Mouse (Mus musculus) hindbrain, embryonic 11.5 days (tissue): ENCODE measurements around the gene Lin52. TPM values are rescaled to one million over a fixed set of nuclear protein-coding genes. Genes with fewer than 3 reads are reported as not detected.
A peak's percentile ranks its signal among the peaks of the same experiment; 100 is the strongest.

Experiments used
- ATAC-seq: fragments of 200-750 bp; cut with Nextera tagmentation; 2 replicates; pipeline ENCODE4 v1.8.0; 2017; ENCODE audit warnings: mild to moderate bottlenecking, moderate TSS enrichment, moderate library complexity; ENCODE audit not compliant: low FRiP score
- DNase-seq: peaks from one replicate; pipeline ENCODE4 v3.0.0-alpha.2; 2015; ENCODE audit warnings: low spot score
- H3K27ac ChIP-seq: fragments of 300-500 bp; sonication (generic); 2 replicates; pipeline ENCODE4 v1.5.1; 2014; ENCODE audit warnings: mild to moderate bottlenecking, low read depth, low read length
- H3K27me3 ChIP-seq: fragments of 300-500 bp; sonication (generic); 2 replicates; pipeline ENCODE4 v1.6.1; 2014; ENCODE audit warnings: mild to moderate bottlenecking, low read length, moderate library complexity, mixed read lengths; ENCODE audit not compliant: control insufficient read depth, insufficient read depth
- H3K36me3 ChIP-seq: fragments of 300-500 bp; sonication (generic); 2 replicates; pipeline ENCODE4 v1.6.1; 2014; ENCODE audit warnings: mild to moderate bottlenecking, low read length, moderate library complexity, mixed read lengths; ENCODE audit not compliant: control insufficient read depth, insufficient read depth
- H3K4me1 ChIP-seq: fragments of 300-500 bp; sonication (generic); replicated peaks from 2 replicates; pipeline ENCODE4 v1.6.1; 2014; ENCODE audit warnings: low read length, mixed read lengths; ENCODE audit not compliant: control insufficient read depth, insufficient read depth
- H3K4me2 ChIP-seq: fragments of 300-500 bp; sonication (generic); replicated peaks from 2 replicates; pipeline ENCODE4 v1.6.1; 2014; ENCODE audit warnings: mild to moderate bottlenecking, low read depth, low read length
- H3K4me3 ChIP-seq: fragments of 300-500 bp; sonication (generic); 2 replicates; pipeline ENCODE4 v1.5.1; 2014; ENCODE audit warnings: low read depth, low read length
- H3K9ac ChIP-seq: fragments of 300-500 bp; sonication (generic); 2 replicates; pipeline ENCODE4 v1.6.1; 2014; ENCODE audit warnings: low read depth, low read length
- H3K9me3 ChIP-seq: fragments of 300-500 bp; sonication (generic); 2 replicates; pipeline ENCODE4 v1.6.1; 2016; ENCODE audit warnings: low read length; ENCODE audit not compliant: control insufficient read depth
- WGBS: fragments of 180-500 bp; shearing (Covaris S2); extraction: QIAGEN DNeasy Blood & Tissue Kit; methylation state at CpG from one replicate; pipeline ENCODE4 v1.1.7; 2014; 5-methylcytosine and 5-hydroxymethylcytosine counted together
- polyA plus RNA-seq: library from polyadenylated mRNA; unstranded; fragments of >200 nt; fragmentation: Nextera tagmentation; extraction: Ambion mirVana; gene quantifications from 2 replicates; pipeline ENCODE4 v1.2.1, GENCODE M21; 2014

The Lin52 gene
- polyA plus RNA-seq, 1 experiment from 2014 or later = 32.8 TPM

DNA sequence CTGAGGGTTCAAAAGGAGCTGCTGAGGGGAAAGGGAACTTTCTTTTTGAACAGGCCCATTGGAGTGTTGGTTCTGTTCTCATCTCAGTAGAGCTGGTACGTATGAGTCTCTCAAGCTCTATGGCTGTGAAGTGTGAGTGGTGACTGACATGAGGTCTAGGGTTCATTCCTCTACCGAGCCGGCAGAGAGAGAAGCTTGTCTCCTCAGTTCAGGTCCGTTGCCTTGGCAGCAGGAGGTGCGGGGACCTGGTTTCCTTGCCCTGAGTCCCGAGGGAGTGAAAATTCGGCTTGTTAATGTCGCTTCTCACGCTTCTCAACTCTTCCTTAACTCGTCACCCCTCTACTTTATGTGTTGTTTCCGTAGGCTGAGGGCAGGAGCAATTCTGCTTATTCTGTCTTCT, 579 bp downstream of the Lin52 start:
- DNase-seq (no peak), ATAC-seq (no peak)
- no peaks in the 10 kb centered on the region; the same call in 1 of the 2 replicates for H3K4me1 ChIP-seq
- H3K36me3 ChIP-seq = no peaks in the 10 kb centered on the region
- H3K9ac ChIP-seq = peak overlapping the region; percentile 35
- no peak overlapping the region for H3K27ac ChIP-seq
- H3K4me2 ChIP-seq = peak overlapping the region; percentile 75
- no peaks in the 10 kb centered on the region for H3K27me3 ChIP-seq
- peak overlapping the region; percentile 47 for H3K4me3 ChIP-seq
- H3K9me3 ChIP-seq = no peaks in the 10 kb centered on the region
- WGBS = 3% methylated on average over 11 of the region's 11 CpGs

DNA sequence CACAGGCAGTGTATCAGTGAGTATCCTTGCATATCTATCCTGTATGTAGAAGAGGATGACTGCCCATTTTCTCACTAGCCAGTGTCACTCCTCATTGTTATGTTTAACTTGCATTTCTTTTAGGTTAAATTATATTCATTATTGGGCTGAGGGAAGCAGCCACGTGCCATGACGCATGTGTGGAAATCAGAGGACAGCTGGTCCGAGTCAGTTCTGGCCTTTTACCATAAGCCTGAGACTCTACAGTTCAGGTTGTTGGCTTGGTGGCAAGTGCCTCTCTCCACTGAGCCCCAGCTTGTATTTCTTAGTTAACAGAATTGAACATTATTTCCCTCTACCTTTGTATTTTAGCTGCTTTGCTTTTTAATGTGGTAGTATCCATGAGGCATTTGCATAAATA, 5.7 kb downstream of the Lin52 start:
- H3K9me3 ChIP-seq = no peaks in the 10 kb centered on the region
- peaks cover 5% of the 10 kb centered on the region; the same call in 1 of the 2 replicates for H3K36me3 ChIP-seq
- no peak overlapping the region for H3K9ac ChIP-seq
- ATAC-seq (no peak), DNase-seq (no peak)
- no peaks in the 10 kb centered on the region for H3K27me3 ChIP-seq
- 94% methylated on average over 3 of the region's 3 CpGs for WGBS
- no peaks in the 10 kb centered on the region; the same call in 1 of the 2 replicates for H3K4me1 ChIP-seq
- H3K4me2 ChIP-seq = no peak overlapping the region
- no peak overlapping the region for H3K27ac ChIP-seq
- no peak overlapping the region for H3K4me3 ChIP-seq

DNA sequence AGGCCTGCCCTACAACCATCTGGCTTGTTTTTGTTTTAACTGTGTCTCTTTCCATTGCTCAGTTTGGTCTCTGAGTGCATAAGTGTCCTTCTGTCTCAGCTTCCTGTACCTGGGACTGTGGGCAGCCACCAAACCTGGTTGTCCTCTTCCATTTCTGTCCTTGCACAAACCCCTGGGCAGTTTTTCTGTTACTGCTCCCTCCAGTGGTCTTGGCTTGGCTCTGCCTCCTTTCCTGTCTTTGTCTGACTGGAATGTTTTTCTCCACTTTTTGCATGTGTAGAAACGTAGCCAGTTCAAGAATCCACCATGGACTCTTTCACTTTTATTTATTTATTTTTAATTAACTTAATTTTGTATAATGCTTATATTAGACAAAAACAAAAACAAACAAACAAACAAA, 8.6 kb downstream of the Lin52 start:
- Histone ChIP-seq H3K36me3 (peaks cover 5% of the 10 kb centered on the region; the same call in 1 of the 2 replicates), H3K27me3 (no peaks in the 10 kb centered on the region), H3K9me3 (no peaks in the 10 kb centered on the region), H3K27ac (no peak overlapping the region), H3K9ac (no peak overlapping the region), H3K4me3 (no peak overlapping the region), H3K4me2 (no peak overlapping the region), H3K4me1 (no peaks in the 10 kb centered on the region)
- DNase-seq = no peak
- WGBS = 64% methylated on average over 1 of the region's 1 CpGs
- ATAC-seq = no peak

DNA sequence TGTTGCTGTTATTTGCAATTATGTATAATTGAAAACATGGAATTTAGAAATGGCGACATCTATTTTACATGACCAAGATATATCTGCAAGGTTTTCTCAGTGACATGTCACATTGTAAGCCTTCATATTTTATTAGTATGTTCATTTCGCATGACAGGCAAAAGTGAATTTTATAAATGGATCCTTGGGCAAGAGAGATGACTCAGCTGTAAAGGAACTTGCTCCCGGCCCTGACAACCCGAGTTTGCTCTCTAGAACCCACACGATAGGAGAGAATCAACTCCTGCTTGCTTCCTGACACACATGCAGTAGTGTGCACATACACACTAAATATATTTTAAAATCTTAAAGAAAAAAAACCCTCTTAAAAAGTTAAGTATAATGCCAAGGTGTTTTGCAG, 10.2 kb downstream of the Lin52 start:
- Histone ChIP-seq H3K27ac (no peak overlapping the region), H3K36me3 (peaks cover 5% of the 10 kb centered on the region; the same call in 1 of the 2 replicates), H3K9ac (no peak overlapping the region), H3K4me2 (no peak overlapping the region), H3K4me1 (no peaks in the 10 kb centered on the region), H3K4me3 (no peak overlapping the region), H3K9me3 (no peaks in the 10 kb centered on the region), H3K27me3 (no peaks in the 10 kb centered on the region)
- no peak for DNase-seq
- ATAC-seq = no peak
- WGBS = 94% methylated on average over 5 of the region's 5 CpGs

DNA sequence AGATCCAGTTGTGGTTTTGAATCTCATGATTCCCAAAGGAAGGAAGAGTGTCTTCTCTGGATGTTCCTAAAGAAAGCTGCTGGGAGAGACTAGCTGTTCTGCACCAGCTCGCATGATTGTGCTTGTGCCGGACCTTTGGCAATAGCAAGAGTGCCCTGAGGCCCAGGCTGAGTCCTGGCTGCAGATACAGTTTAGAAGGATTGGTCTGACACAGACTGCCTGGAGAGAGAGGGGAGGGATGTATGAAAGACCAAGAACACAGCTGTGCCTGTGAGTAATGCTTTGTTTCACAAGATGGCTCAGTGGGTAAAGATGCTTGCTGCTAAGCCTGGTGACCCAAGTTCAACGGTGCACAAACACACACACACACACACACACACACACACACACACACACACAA, 11.6 kb downstream of the Lin52 start:
- Histone ChIP-seq H3K9ac (no peak overlapping the region), H3K27ac (no peak overlapping the region), H3K9me3 (no peaks in the 10 kb centered on the region), H3K36me3 (0 out of 2 replicates have a peak, but pooled peaks cover 3% of the 10 kb centered on the region), H3K4me3 (no peak overlapping the region), H3K27me3 (no peaks in the 10 kb centered on the region), H3K4me2 (no peak overlapping the region), H3K4me1 (no peaks in the 10 kb centered on the region)
- 82% methylated on average over 3 of the region's 3 CpGs for WGBS
- ATAC-seq (no peak), DNase-seq (no peak)

DNA sequence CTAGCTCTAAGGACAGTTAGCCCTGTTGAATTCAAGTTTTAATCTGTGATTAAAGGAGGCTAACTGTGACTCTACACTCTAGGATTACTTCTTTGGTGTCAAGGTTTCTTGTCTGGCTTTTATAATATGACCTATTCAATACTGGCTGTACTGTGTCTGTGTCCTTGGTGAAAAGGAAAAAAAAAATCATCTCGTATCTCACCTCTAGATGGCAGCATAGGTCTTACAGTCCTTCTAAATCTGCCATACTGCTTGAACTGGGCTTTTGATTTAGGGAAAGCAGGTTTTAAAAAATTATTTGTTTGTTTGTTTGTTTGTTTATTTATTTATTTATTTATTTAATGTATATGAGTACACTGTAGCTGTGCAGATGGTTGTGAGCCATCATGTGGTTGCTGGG, 17.5 kb downstream of the Lin52 start:
- H3K4me3 ChIP-seq = no peak overlapping the region
- DNase-seq (peak; percentile 65), ATAC-seq (no peak)
- no peaks in the 10 kb centered on the region for H3K4me1 ChIP-seq
- no peaks in the 10 kb centered on the region for H3K9me3 ChIP-seq
- H3K36me3 ChIP-seq = no peaks in the 10 kb centered on the region
- H3K27me3 ChIP-seq = no peaks in the 10 kb centered on the region
- H3K4me2 ChIP-seq = no peak overlapping the region
- 0% methylated on average over 1 of the region's 1 CpGs for WGBS
- H3K27ac ChIP-seq = no peak overlapping the region
- no peak overlapping the region for H3K9ac ChIP-seq

- Histone ChIP-seq H3K36me3 (no peaks in the 10 kb centered on the region), H3K4me3 (no peak overlapping the region), H3K27me3 (peaks cover 2% of the 10 kb centered on the region; the same call in 1 of the 2 replicates), H3K4me2 (no peak overlapping the region), H3K9ac (no peak overlapping the region), H3K9me3 (no peaks in the 10 kb centered on the region), H3K4me1 (no peaks in the 10 kb centered on the region), H3K27ac (no peak overlapping the region)
- 92% methylated on average over 7 of the region's 7 CpGs for whole genome bisulfite sequencing
- ATAC-seq = no peak
- DNase-seq = no peak
These were observed 27.7 kb downstream of the Lin52 start for GRCm38 (mm10) chr12:84478937-84479336.

DNA sequence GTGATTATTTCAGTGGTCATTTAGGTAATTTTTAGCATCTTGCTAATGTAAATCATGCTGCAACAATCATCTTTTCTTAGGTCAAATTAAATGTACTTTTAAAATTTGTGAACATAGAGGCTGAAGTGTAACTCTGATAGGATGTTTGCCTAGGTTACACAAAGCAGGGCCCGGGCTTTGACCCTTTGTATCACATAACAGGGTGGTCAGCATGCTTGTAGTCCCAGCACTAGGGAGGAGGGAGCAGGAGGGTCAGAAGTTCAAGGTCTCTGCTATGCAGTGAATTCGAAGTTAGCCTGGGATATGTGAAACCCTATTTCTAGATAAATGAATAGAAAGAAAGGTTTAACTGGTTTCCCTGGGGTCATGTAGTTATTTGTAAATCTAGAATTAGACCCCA, 30.0 kb downstream of the Lin52 start:
- ATAC-seq = no peak
- 66% methylated on average over 2 of the region's 2 CpGs for WGBS
- H3K4me2 ChIP-seq = no peak overlapping the region
- H3K4me1 ChIP-seq = no peaks in the 10 kb centered on the region
- H3K27ac ChIP-seq = no peak overlapping the region
- H3K9ac ChIP-seq = no peak overlapping the region
- no peaks in the 10 kb centered on the region for H3K9me3 ChIP-seq
- no peak overlapping the region for H3K4me3 ChIP-seq
- no peaks in the 10 kb centered on the region for H3K36me3 ChIP-seq
- H3K27me3 ChIP-seq = peaks cover 9% of the 10 kb centered on the region; the same call in 1 of the 2 replicates
- no peak for DNase-seq

DNA sequence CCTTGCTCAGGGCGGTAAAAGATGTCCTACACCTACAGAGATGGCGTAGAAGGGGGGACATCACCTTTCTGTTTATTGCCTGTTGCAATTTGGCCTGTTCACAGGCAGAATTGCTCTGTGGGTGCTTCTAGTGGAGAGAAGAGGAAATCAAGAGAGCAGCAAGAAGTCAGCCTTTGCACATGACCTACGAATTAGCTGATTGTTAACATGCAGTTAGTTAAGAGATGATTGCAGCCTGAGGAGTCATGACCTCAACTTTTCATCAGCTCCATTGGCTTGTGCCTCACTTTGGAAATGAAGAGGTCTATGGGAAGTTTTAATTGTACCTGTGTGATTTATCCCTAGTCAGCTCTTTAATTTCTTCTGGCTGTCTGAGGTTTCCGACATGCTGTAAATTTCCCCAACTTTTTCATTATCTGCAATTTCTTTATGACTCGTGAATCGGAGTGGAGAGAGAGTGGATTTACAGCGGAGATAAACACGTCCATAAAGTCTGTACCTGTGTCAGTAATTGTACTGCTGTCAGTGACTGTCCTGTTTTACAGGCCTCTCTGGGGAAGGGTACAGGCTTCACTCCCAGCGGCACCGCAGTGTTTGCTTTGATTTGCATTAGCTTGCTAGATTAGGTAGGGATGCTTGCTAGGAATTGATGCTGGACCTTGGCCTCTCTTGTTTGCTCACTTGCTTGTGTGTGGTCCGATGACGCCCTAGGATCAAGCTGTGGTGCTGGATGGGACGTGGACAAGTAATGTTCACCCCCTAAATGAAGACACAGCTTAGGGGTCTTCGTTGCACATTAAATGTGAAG, 31.8 kb downstream of the Lin52 start:
- WGBS = 93% methylated on average over 14 of the region's 14 CpGs
- Histone ChIP-seq H3K4me3 (no peak overlapping the region), H3K4me2 (no peak overlapping the region), H3K27ac (no peak overlapping the region), H3K9ac (no peak overlapping the region), H3K9me3 (no peaks in the 10 kb centered on the region), H3K36me3 (no peaks in the 10 kb centered on the region), H3K27me3 (peaks cover 9% of the 10 kb centered on the region; the same call in 1 of the 2 replicates), H3K4me1 (peaks cover 4% of the 10 kb centered on the region; the same call in 1 of the 2 replicates)
- DNase-seq (no peak), ATAC-seq (no peak)
